Mouse (Mus musculus): ENCODE results near the gene Kcmf1. TPM values are rescaled to one million over a fixed set of nuclear protein-coding genes. Genes with fewer than 3 reads are reported as not detected.

The Kcmf1 gene
- 10 to 100 TPM; 11.1 to 35.7 TPM for polyA plus RNA-seq (2012; fragmentation: generic; extraction: Trizol)

GRCm38 (mm10) chr6:72899781-72900681 lies at the start of gene Kcmf1:
Kcmf1 (minus strand) TSS chr6:72899979.

Other genes with a start within 250 kb of the Kcmf1 start
- 10 to 100 TPM; 12.7 to 80.4 TPM for gene Tcf7l1, start 110.7 kb downstream of the Kcmf1 start, polyA plus RNA-seq (2012; fragmentation: generic; extraction: Trizol)
- 1,000 to 10,000 TPM; 1,641 to 2,322 TPM for gene Tmsb10, start 58.8 kb upstream of the Kcmf1 start, polyA plus RNA-seq (2012; fragmentation: generic; extraction: Trizol)

Measured in C3H10T1/2 (cell line).